Mouse (Mus musculus) neural tube, embryonic 10.5 days (tissue): ENCODE data around the gene Ccdc159.

Experiments used
- DNase-seq: peaks from one replicate; pipeline ENCODE4 v3.0.0-alpha.2; 2017; ENCODE audit warnings: low spot score; ENCODE audit errors: extremely low spot score

Gene Ccdc159

DNA sequence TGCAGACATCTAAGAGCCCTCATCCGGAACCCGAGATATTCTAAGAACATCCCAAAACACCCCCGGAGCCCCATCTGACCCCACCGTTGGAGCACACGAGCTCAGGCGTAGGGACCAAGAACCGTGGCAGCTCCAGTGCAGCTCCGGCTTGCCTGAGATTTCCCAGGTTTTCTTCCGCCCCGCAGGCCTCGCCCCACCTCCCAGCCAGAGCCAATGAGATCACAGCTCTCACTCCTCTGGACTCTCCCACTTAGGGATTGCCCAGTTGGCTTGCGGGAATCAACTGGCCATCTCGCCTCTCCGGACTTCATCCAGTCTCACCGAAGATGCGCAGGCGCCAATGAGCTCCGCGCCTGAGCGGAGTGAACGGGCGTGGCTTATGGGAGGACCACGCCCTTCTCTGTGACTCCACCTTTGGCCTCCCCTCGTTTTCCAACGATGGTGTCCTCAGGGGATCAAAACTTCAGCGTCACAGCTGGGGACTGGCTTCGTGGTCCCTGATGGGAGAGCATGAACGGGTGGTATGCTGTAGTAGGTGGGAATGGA is at the start of gene Ccdc159, which contains the start of gene Tmem205:
Gene Ccdc159 (plus strand): TSS at position 264 of the 546 bp plus-strand sequence.
Gene Tmem205 (minus strand): TSS at position 349 of the 546 bp plus-strand sequence.
- peak; percentile 89 for DNase-seq

DNA sequence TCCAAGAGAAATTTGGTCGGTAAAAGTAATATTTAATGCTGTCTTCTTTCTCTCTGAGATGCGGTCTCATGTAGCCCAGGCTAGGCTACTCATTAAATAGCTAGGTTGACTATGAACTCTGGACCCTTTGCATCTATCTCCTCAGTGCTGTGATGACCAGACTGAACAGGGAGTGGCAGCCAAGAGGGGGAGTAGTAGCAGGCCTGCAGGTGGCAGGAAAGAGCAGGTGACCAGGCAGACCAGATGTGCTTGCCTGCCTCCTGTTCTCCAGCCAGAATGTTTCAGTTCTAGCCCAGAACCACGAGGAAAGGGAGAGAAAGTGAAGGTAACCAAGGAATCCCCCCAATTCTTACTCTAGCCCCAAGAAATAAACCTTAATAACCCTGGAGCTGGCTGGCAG is 38.0 kb upstream of the Ccdc159 start:
- DNase-seq = no peak

DNA sequence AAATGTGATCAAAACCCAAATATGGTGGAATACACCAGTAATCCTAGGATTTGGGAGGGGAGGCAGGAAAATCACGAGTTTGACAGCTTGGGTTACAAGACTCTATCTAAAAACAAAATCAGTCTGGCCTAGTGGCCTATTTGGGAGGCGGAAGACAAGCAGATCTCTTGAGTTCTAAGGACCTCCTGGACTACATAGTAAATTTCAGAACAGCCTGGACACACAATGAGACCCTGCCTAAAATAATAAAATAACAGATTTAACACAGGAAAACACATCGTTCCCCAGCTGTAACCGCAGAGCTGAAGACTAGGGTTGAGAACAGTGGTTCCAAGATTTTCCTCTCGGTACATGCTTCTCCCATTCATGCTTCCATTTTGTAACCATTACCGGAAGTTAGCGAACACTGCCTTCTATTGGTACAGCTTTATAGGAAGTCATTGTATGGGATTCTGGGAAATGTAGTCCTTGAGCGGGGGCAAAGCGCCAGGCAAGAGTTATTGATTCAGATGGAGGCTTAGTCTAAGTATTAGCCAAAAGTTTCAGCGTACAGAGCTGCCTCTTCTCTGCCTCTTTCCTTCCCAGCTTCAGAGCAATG is 25.9 kb upstream of the Ccdc159 start:
- DNase-seq = peak; percentile 48

DNA sequence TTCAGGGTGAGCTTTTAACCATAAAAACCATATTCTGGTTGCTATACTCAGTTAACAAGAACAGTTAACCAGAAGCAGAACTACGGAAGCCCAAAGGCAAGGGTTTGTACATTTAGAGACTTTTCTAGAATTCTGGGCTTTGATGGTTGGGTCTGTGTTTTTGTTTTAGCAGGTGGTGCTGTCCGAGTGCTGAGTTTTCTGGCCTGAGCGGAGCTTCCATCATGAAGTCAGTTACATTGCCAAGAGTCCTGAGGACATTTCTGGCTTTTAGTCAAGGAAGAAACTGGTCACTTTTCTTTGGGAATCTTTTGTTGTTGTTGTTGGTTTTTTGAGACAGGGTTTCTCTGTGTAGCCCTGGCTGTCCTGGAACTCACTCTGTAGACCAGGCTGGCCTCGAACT is 23.2 kb upstream of the Ccdc159 start:
- no peak for DNase-seq

DNA sequence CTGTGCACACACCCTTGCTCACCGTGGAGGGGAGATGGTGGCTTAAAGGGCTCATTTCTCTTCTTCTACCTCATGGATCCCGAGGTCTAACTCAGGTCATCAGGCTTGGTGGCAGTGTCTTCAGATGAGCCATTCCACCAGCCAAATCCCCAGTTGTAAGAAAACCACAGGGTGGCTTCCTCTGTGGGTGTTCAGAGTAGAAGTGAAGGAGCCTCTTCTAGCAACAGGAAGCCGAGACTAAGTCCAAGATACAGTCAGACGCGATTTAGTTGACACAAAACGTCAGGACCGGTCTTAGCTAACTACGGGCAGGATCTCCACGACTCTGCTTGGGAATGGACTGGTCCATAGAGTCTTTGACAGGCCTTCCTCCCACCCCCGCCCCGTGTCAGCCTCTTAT is 19.1 kb upstream of the Ccdc159 start:
- DNase-seq = no peak

DNA sequence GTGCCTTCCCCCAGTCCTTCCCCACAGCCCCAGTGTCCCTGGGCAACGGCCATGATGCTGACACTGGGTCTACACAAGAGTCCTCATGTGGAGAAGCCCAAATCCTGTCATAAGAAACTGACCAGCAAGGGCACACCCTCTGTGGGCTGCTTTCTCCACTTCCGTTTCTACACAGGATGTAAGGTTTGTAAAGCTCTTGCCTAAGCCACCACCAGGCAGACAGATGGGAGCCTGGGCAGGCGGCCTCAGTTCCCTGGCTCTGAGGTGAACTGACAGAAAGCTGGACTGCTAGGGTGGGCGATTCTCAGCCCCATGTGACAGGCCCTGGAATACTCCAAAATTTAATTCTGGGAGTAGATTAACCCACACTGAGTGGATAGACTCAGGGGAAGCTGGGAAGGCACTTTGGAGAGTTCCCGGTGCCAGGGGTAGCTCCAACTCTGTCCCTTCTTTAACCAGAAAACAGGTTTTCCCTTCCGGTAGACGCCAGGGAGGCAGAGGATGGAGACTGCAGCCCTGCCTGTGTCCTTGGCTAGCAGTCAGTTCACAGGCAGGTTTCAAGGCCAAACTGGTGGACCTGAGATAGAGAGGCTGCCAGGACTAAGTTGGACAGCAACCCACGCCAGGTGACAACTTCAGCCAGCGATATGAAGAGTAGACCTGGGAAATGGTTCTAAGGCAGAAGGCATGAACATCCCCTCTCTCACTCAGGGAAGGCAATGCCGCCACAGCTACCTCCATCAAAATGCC is 17.6 kb upstream of the Ccdc159 start:
- no peak for DNase-seq

DNA sequence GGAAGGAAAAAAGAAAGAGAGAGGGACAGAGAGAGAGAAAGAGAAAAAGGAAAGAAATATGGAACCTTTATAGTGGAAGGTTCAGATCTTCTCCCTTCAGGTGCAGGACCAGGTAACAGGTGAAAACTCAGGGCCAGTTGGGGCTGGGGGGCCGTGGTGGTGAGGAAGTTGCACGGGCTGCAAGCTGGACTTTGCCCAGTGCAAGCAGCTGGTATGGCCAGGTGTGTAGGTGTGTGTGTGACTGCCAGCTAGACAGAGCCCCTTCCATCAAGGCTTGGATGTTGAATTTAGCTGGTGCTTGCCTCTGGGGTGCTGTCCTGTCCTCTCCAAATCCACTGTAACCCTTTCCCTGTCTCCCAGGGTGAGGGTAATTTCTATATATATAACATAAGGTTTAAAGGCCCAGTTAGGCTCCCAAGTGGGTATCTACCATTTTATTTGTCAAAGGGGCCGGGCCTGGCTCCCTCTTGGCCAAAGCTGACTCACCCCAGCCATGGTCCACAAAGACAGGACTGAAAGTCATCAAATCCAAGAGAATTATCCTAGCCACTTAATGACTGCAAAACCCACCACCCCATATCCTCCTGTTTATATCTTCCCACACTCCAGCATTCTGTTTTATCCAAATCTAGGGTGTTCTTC is 10.3 kb upstream of the Ccdc159 start:
- DNase-seq = no peak

DNA sequence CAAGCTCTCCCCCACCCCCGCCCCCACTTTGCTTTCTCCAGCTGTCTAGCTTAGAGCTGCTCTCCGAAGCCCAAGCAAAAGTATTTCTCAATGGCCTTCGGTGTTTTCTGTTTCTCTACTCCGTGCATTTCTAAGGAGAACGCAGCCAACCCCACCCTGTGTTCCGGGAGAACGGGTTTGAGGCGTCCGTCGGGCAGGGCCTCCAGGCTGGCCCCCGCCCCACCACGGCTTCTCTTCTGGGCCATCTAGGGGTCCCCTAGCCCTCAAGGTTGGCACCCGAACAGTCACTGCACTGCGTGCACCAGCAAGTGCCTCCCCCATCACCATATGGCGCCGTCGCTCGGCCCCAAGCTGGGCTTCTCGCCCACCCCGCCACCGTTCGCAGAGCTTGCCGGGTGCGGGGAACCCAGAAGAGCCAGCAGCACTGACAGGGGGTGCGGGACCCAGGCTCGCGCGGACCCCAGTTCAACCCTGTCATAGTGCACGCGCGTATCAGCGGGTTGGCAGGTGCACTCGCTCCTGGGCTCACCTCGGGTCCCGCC is 9.7 kb upstream of the Ccdc159 start:
- DNase-seq = no peak

DNA sequence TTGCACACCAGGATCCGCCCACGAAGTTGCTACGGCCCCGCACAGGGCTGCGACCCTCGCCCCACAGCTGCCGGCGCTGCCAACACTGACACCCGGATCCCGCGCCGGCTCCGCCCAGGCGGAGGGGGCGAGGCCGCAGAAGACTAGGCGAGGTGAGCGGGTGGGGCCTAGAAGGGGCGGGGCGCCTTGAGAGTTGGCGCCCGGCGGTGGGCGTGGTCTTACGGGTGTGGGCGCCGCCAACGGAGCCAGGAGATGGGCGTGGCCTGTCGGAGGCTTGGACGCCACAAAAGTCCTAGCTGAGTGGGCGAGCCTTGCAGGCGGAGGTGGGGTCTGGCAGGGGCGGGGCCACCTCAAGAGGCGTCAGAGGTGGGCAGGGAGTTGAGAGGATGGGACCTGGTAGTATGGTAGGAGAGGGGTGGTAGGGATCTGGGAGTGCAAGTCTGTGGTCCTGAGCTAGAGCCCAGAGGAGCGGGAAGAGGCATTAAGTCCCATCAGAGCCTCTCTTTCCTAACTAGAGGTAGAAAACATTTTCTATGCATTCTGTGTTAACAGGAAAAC is 9.2 kb upstream of the Ccdc159 start, which contains the start of gene Rab3d:
Gene Rab3d (minus strand): TSS at position 158 of the 558 bp plus-strand sequence.
- peak; percentile 95 for DNase-seq

DNA sequence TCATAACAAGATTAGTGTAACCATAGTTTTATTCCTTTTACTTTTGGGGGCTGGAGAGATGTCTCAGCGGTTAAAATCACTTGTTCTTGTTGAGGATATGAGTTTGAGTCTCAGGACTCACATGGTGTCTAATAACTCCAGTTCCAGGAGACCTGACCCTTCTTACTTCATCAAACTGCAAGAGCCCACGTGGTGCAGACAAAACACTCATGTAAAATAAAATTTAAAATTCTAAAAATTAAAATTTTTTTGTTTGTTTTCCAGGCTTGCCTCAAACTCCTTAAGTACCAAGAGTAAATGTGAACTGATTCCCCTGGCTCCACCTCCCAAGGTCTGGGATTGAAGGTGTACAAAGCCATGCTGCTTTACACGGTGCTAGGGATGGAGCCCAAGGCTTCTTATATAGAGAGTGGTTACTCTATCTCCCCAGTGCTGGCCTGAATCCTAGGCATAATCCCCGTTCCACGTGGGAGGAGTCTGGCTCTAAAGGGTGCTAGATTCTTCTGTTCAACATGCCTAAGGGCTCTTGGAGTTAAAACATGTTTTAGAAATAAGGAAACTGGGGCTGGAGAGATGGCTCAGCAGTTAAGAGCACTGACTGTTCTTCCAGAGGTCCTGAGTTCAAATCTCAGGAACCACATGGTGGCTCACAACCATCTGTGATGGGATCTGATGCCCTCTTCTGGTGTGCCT is 8.4 kb upstream of the Ccdc159 start:
- no peak for DNase-seq

DNA sequence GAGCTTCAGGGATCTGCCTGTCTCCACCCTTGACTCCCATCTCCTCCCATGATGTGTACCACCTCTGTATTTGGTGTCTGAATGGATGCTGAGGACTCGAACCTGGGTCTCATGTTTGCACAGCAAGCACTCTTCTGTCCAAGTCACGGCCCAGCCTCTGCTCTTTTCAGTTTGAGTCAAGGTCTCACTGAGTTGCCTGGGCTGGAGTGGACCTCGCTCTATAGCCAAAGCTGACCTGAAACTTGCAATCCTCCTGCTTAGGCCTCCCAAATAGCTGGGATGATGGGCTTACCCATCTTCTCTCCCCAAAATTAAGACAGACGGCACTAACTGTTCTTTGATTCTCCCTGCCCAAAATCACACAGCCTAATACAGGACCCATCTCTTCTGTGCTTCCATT is 4.2 kb upstream of the Ccdc159 start:
- DNase-seq = no peak

DNA sequence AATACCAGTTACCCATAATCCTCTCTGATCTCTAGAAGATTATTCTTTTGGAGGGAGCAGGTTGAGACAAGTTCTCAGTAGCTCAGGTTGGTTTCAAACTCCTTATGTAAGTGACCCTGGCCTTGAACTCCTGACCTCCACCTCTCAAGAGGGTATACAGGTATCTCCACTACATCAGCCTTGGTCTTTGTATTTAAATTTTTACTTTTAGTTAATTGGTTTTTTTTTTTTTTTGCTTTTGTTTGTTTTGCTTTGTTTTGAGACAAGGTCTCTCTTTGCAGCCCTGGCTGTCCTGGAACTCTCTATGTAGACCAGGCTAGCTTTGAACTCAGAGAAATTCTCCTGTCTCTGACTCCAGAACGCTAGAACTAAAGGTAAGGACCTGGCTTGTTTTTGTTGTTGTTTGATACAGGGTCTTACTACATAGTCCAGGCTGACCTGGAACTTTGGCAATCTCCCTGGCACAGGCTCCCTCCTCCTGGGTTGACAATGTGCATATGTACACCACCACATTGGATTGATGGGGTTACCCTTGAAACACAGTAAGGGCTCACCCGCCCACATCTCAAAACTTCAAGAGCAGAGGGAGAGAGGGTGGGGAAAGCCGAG is 3.7 kb upstream of the Ccdc159 start:
- no peak for DNase-seq

DNA sequence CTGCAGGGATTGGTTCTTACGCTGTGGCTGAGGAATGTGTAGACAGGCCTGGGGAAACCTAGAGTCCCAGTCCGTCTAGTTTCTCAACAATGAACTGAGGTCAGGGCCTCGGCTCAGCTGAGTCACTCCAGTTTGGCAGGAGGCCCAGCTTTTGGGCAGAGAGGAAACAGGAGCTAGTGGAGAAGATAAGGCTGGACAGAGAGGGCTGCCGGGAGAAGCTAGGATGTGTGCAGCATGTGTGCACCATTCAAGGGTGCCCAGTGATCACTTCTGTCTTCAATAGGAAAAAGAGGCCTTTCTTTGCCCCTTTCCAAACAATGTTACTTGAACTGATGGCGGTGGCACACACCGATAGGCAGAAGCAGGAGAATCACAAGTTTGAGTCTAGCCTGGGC is 3.2 kb upstream of the Ccdc159 start:
- DNase-seq = no peak

DNA sequence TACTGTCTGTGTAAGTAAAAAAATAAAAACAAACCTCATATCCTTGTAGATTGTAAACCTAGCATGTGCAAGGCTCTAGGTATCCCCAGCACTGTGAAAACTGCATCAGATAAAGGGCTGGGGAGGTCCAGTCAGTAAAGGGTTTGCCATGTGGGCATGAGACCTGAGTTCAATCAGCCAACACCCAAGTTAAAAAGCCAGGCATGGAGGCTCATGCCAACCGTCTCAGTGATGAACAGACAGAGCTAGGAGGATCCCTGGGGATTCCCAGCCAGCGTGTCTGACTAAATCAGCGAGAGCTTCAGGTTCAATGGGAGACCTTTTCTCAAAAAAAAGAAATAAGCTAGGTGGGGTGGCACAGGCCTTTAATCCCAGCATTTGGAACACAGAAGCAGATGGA is 2.2 kb upstream of the Ccdc159 start:
- no peak for DNase-seq

DNA sequence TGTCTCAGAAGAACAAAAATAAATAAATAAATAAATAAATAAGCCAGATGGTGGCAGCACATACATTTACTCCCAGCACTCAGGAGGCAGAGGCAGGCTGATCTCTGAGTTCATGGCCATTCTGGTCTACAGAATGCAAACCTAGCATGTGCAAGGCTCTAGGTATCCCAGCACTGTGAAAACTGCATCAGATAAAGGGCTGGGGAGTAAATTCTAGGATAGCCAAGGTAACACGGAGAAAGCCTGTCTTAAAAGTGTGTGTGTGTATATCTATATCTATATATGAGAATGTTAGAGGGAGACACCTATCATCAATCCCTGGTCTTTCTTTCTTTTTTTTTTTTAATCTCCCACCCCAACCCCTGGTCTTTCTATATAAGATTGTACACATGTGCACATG is 1.8 kb upstream of the Ccdc159 start:
- DNase-seq = no peak

DNA sequence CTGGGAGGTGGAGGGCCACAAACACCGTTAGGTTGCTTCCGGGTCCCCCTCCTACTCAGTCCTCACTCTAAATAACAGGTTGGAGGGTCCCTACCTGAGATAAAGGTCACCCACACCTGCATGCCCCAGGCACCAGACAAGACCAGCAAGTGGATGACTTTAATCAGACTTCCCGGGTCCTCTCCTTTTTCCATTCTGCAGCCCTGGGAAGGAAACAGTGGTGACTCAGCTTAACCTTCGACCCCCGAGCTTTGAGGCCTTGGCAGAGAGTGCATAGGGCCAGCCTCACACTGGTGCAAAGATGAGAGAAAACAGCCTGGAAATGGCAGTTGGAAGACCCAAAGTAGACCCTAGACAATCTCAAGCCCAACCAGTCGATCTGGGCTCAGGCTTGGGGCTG is 1.1 kb upstream of the Ccdc159 start:
- DNase-seq = no peak

DNA sequence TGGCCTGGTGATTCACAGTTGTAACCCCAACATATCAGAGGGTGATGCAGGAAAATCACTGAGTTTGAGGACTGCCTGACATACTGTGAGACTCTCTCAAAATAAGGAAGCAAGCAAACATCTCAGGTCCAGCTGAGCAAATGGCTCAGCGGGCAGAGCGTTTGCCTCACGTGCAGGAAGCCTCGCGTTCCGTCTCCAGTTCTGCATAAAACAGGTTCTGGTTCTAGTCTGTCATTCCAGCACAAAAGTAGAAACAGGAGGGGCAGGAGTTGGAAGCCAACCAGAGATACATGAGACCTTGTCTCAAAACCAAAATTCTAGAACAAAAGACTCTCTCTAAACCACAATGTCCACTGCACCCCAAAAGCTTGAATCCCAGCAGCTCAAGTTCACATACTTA is 487 bp upstream of the Ccdc159 start:
- no peak for DNase-seq

DNA sequence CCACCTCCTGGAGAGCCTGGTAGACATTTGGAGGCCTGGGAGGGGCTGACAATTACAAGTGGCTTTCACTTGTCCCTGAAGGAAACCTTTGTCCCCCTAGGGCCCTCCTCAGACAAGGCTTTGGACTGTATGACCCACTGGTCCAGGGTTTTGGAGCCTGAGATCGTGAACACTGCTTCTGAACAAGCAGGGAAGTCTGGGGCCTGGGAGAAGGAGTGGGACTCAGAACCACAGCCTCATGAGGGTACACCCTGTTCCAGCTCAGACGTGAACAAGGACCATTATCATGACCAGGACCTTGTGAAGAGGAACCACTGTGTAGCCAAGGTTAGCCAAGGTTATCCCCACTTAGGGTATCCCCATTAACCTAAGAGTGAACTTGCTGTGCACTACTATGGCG is 1.9 kb downstream of the Ccdc159 start:
- no peak for DNase-seq

DNA sequence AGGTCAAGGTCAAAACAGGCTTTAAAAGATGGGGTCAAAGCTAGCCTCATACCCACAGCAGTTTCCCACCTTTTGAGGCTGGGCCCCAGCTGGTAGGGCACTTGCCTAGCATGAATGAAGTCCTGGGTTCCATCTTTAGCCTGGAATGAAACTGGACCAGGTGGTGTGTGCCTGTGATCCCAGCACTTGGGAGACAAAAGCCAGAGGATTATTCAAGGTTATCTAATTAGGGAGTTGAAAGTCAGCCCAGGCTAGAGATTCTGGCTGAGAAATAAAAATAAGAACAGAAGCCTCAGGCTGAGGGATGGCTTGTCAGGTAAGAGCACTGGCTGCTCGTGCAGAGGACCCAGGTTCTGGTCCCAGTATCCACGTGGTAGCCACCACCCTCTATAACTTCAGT is 4.7 kb downstream of the Ccdc159 start:
- no peak for DNase-seq

DNA sequence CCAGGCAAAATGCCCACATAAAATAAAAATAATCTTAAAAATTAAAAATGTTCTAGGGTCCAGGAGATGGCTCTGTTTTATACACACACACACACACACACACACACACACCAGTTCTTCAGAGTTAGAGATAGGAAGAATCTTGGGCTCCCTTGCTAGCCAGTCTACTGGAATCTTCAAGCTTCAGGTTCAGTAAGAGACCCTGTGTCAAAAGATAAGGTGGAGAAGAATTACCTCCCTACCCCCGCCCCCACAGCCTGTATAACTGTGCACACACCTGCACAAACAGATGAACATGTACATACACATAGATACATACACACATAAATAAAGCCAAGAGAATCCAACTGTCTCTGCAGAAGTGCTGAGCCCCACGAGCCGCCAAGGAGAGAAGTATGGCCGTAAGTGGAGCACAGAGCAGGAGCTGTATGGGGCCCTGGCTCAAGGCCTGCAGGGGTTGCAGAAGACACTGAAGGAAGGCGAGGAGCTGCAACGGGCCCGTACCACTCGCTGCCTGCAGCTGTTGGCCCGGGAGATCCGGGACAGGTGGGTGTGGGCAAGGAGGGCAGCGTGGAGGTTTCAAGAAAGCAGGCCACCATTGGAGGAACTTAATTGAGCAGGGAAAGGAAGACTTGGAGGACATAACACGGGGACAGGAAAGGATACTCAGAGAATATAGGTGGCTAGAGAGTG is 5.3 kb downstream of the Ccdc159 start:
- no peak for DNase-seq
